Mouse (Mus musculus): ENCODE results near the gene Nemf. TPM values are rescaled to one million over a fixed set of nuclear protein-coding genes. Genes with fewer than 3 reads are reported as not detected.
"Not testable (repeated sequence)": the region's sequence is repeated elsewhere in the genome, so short reads cannot be mapped to it uniquely, and the experiment has no call there.

Gene Nemf
- polyA plus RNA-seq (2015; fragmentation: Nextera tagmentation; extraction: Ambion mirVana) = 90.8 and 98.8 TPM in 2 replicates

DNA sequence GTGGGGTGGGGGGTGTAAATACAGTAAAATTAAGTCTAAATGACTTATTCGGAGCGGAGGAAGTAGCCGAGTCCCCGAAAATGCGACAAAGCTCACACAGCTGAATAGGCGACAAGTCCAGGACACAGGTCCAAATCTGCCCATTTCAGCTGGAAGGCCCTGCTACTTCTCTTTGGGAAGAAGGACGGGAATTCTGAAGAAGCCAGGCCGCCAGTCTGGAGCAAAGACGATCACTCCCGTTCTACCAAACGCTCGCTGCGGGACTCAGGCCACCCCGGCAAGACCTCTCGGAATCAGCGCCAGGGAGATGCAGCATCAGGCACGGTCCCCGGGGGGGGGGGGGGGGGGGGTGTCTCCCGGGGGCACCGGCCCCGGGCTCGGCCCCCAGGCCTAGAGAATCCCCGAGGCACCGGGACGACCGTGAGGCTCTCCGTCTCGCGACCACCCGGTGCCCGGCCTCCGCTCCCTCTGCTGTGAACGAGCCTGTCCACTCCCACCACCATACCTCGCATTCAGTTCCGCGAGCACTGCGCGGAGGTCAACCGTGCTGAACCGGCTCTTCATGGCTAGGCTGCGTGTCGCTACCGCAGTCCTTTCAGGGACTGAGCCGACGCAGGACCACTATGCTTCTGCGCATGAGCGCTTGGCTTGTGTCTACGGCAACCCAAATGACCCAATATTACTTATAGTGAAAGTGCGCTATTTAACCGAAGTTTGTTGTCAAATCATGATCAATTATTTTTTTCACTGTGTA, at the start of gene Nemf:
Gene Nemf (minus strand): TSS at position 620 of the 754 bp plus-strand sequence.
- H3K27ac ChIP-seq = peak within 1 kb of the TSS; percentile 88
- peak; percentile 68 for ATAC-seq (ENCODE audit: low FRiP score)
- peak within 1 kb of the TSS; percentile 82 for H3K4me3 ChIP-seq
- H3K36me3 ChIP-seq = peaks cover 25% of the 10 kb centered on the region
- H3K9me3 ChIP-seq = no peaks in the 10 kb centered on the region
- peak within 1 kb of the TSS; percentile 90 for H3K9ac ChIP-seq
- H3K4me1 ChIP-seq (replicated peaks) = peaks cover 13% of the 10 kb centered on the region
- no peaks in the 10 kb centered on the region for H3K27me3 ChIP-seq
- H3K4me2 ChIP-seq = peak within 1 kb of the TSS; percentile 90
- under 1% methylated on average over 43 of the region's 50 CpGs for WGBS

DNA sequence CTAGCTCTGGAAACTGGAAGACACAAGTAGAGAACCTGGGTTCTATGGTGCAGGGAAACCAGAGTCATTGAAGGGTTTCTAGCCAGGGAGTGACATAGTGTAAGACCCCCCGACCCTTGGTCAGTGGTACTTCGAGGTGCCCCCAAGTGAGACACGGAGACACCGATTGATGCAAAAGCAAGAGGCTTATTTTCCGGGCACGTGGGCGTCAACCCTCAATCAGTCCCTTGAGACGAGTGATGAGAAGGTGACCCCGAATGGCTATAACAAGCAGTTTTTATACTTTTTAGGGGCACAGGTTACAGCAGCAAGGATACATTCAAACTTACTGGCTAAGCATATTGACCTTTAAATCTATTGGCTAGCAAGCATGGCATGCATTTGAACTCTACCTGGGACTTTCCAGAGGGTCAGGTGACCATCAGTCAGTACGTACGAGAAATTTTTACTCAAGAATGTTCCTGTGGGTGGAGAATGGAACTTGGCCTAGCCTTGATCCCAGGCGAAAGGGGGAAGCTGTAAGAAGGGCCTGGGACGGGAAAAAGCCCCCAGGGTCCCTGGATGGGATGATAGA, 45.7 kb upstream of the Nemf start:
- Histone ChIP-seq H3K4me1 (replicated peaks) (no peaks in the 10 kb centered on the region), H3K27me3 (no peaks in the 10 kb centered on the region), H3K36me3 (no peaks in the 10 kb centered on the region), H3K4me2 (no peak overlapping the region), H3K27ac (no peak overlapping the region), H3K4me3 (no peak overlapping the region), H3K9ac (no peak overlapping the region), H3K9me3 (no peaks in the 10 kb centered on the region)
- no peak for ATAC-seq (ENCODE audit: low FRiP score)
- 90% methylated on average over 13 of the region's 13 CpGs for WGBS

DNA sequence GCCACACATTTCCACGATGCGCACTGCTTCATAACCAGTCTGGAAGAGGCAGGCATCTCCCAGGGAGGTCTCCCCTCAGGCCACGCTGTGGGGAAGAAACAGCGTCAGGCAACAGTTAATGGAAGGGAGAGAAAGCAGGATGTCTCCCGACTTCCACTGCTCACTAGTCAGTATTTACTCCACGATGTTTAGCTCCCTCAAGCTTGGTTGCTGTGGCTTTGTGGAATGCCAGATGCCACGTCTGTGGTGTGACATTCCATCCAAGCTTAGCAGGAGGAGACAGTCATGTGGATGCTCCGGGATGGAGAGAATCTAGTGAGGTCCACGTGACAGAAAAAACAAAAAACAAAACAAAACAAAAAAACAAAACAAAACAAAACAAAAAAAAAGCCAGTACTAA, 45.1 kb upstream of the Nemf start:
- 69% methylated on average over 9 of the region's 9 CpGs for WGBS
- H3K9me3 ChIP-seq = no peaks in the 10 kb centered on the region
- H3K4me2 ChIP-seq = no peak overlapping the region
- H3K36me3 ChIP-seq = no peaks in the 10 kb centered on the region
- ATAC-seq (ENCODE audit: low FRiP score) = no peak
- no peaks in the 10 kb centered on the region for H3K4me1 ChIP-seq (replicated peaks)
- H3K27ac ChIP-seq = no peak overlapping the region
- no peak overlapping the region for H3K9ac ChIP-seq
- H3K27me3 ChIP-seq = no peaks in the 10 kb centered on the region
- no peak overlapping the region for H3K4me3 ChIP-seq

- Histone ChIP-seq H3K9me3 (no peaks in the 10 kb centered on the region), H3K4me3 (no peak overlapping the region), H3K9ac (no peak overlapping the region), H3K27ac (no peak overlapping the region), H3K27me3 (no peaks in the 10 kb centered on the region), H3K36me3 (no peaks in the 10 kb centered on the region), H3K4me2 (no peak overlapping the region), H3K4me1 (replicated peaks) (no peaks in the 10 kb centered on the region)
- ATAC-seq (ENCODE audit: low FRiP score) = no peak
- 43% methylated on average over 2 of the region's 2 CpGs for WGBS
Observed at GRCm38 (mm10) chr12:69400871-69401286, 43.9 kb upstream of the Nemf start.

DNA sequence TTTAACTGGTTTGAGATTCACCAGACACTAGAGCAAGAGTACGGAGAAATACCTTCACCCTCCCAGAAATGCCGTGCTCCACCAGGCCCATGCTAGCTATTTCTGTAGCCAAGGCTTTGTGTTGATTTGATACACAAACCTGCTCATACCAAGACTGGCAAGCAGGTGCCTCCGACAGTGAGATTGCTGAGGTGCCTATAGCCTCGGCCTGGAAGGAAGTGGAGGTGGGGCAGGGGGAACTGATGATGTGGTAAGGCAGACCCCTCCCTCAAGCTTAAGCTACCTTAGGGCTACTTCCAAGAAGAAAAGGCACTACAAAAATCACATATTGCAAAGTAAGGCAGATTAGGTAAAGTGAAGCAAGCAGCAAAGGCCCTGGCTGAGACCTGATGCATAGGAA, 43.4 kb upstream of the Nemf start:
- Histone ChIP-seq H3K36me3 (no peaks in the 10 kb centered on the region), H3K4me2 (no peak overlapping the region), H3K4me3 (no peak overlapping the region), H3K27ac (no peak overlapping the region), H3K27me3 (no peaks in the 10 kb centered on the region), H3K4me1 (replicated peaks) (no peaks in the 10 kb centered on the region), H3K9me3 (no peaks in the 10 kb centered on the region), H3K9ac (no peak overlapping the region)
- 88% methylated on average over 4 of the region's 4 CpGs for WGBS
- no peak for ATAC-seq (ENCODE audit: low FRiP score)

GRCm38 (mm10) chr12:69394456-69394855, 37.5 kb upstream of the Nemf start:
- H3K9me3 ChIP-seq = no peaks in the 10 kb centered on the region
- H3K27me3 ChIP-seq = no peaks in the 10 kb centered on the region
- 83% methylated on average over 6 of the region's 6 CpGs for WGBS
- ATAC-seq (ENCODE audit: low FRiP score) = no peak
- H3K4me3 ChIP-seq = no peak overlapping the region
- H3K9ac ChIP-seq = no peak overlapping the region
- no peaks in the 10 kb centered on the region for H3K36me3 ChIP-seq
- no peak overlapping the region for H3K4me2 ChIP-seq
- no peaks in the 10 kb centered on the region for H3K4me1 ChIP-seq (replicated peaks)
- H3K27ac ChIP-seq = no peak overlapping the region

- Histone ChIP-seq H3K27ac (no peak overlapping the region), H3K27me3 (no peaks in the 10 kb centered on the region), H3K4me3 (no peak overlapping the region), H3K9me3 (no peaks in the 10 kb centered on the region), H3K4me1 (replicated peaks) (no peaks in the 10 kb centered on the region), H3K4me2 (no peak overlapping the region), H3K36me3 (no peaks in the 10 kb centered on the region), H3K9ac (no peak overlapping the region)
- 83% methylated on average over 10 of the region's 10 CpGs for WGBS
- ATAC-seq (ENCODE audit: low FRiP score) = no peak
Observed at GRCm38 (mm10) chr12:69393076-69393475, 36.1 kb upstream of the Nemf start.

- WGBS = 84% methylated on average over 7 of the region's 7 CpGs
- no peak for ATAC-seq (ENCODE audit: low FRiP score)
- no peaks in the 10 kb centered on the region for H3K4me1 ChIP-seq (replicated peaks)
- no peak overlapping the region for H3K4me3 ChIP-seq
- no peaks in the 10 kb centered on the region for H3K36me3 ChIP-seq
- no peaks in the 10 kb centered on the region for H3K27me3 ChIP-seq
- no peaks in the 10 kb centered on the region for H3K9me3 ChIP-seq
- H3K4me2 ChIP-seq = no peak overlapping the region
- no peak overlapping the region for H3K9ac ChIP-seq
- no peak overlapping the region for H3K27ac ChIP-seq
Observed at GRCm38 (mm10) chr12:69390000-69390698, 33.2 kb upstream of the Nemf start.

DNA sequence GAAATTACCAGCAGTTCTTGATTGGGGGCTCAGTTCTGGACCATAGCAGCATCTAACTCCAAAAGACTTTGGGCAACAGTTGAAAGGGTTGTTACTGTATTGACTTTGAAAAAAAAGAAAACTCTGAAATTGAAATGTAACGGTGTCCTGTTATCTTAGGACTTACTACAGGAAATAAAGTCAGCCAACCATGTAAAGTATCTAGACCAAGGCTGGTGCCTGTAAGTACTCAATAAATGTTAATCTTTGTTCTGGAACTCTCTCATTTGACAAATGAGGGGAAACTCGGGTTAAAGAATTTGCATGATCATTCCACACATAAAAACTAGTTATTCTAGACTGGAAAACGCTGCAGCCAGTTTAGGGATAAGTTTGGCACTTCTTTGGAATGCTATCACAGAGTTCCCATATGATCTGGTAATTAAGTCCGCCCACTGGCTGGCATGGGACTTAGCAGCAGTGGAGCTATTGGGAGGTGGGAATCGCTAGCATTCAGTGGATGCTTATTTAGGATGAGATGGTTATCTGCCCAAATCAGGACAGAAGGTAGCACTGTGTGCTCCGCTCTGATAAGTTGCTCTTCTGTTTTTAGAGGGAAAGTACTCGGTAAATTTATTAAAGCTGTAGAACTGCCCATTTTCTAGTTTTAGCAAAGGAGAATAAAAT, 32.4 kb upstream of the Nemf start:
- no peak overlapping the region for H3K4me3 ChIP-seq
- H3K9me3 ChIP-seq = no peaks in the 10 kb centered on the region
- H3K4me2 ChIP-seq = no peak overlapping the region
- no peak overlapping the region for H3K27ac ChIP-seq
- H3K36me3 ChIP-seq = no peaks in the 10 kb centered on the region
- no peaks in the 10 kb centered on the region for H3K4me1 ChIP-seq (replicated peaks)
- H3K9ac ChIP-seq = no peak overlapping the region
- no peak for ATAC-seq (ENCODE audit: low FRiP score)
- WGBS = 78% methylated on average over 7 of the region's 7 CpGs
- H3K27me3 ChIP-seq = no peaks in the 10 kb centered on the region

DNA sequence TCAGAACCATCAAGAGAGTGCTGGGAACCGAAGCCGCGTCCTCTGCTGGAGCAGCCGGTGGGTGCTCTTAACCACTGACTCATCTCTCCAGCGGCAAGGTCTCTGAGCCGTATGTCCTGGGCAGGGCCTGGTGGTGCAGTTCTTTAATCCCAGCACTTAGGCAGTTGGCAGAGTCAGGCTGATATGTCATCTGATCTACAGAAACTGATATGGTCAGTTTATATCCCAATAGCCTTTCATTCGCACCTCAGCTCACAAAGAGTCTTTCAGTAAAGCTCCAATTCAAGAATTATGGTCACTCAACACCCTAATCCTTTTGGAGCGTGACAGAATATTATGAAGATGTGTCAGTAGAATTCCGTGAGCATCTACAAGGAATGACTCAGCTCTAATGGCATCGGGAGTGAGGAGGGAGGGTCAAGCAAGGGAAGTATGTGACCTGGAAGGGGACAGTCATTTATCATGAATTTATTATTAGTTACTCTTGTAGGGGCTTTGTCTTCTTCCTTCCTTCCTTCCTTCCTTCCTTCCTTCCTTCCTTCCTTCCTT, 31.4 kb upstream of the Nemf start:
- H3K27ac ChIP-seq = no peak overlapping the region
- WGBS = 94% methylated on average over 10 of the region's 10 CpGs
- no peak for ATAC-seq (ENCODE audit: low FRiP score)
- H3K4me3 ChIP-seq = no peak overlapping the region
- H3K4me1 ChIP-seq (replicated peaks) = no peaks in the 10 kb centered on the region
- no peaks in the 10 kb centered on the region for H3K36me3 ChIP-seq
- no peak overlapping the region for H3K9ac ChIP-seq
- no peak overlapping the region for H3K4me2 ChIP-seq
- H3K9me3 ChIP-seq = no peaks in the 10 kb centered on the region
- H3K27me3 ChIP-seq = no peaks in the 10 kb centered on the region

DNA sequence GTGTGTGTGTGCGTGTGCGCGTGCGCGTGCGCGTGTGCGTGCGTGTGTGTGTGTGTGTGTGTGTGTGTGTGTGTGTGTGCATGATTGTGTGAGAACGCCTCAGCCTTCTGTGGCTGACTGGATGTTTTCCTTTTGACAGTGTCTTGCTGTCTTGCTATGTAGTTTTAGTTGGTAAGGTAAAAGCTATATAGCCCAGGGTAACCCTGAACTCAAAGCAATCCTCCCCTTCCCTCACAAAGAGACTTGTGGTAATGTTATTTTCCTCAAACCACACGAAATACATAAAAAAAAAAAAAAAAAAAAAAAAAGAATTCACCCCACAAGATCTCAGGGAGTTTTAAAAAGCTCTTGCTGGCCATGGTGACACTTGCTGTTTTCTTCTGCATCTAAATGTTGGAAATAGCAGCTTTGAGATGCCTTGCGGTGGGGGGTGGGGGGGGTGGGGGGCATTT, 29.3 kb upstream of the Nemf start:
- 77% methylated on average over 12 of the region's 12 CpGs for WGBS
- not testable (repeated sequence) for H3K27ac ChIP-seq; H3K9me3 ChIP-seq; ATAC-seq (ENCODE audit: low FRiP score); H3K4me3 ChIP-seq; H3K27me3 ChIP-seq; H3K4me2 ChIP-seq; H3K4me1 ChIP-seq (replicated peaks); H3K36me3 ChIP-seq; H3K9ac ChIP-seq

All from hindbrain, embryonic 13.5 days (tissue).